Mouse (Mus musculus): ENCODE results near the gene Taar8b. TPM values are rescaled to one million over a fixed set of nuclear protein-coding genes. Genes with fewer than 3 reads are reported as not detected.
"Not testable (repeated sequence)": the region's sequence is repeated elsewhere in the genome, so short reads cannot be mapped to it uniquely, and the experiment has no call there.

Gene Taar8b
- polyA plus RNA-seq, 1 experiment from 2014 or later = not detected

GRCm38 (mm10) chr10:24076200-24076599, 15.9 kb downstream of the Taar8b start, which contains the start of gene Taar8a:
TSS of gene Taar8a (plus strand) at chr10:24076500.
- H3K4me2 ChIP-seq (ENCODE audit: low read length); DNase-seq (ENCODE audit: low spot score); H3K9me3 ChIP-seq (ENCODE audit: control insufficient read depth, low read length); ATAC-seq (replicated peaks; ENCODE audit: low FRiP score, low TSS enrichment, low read depth); H3K4me1 ChIP-seq (replicated peaks; ENCODE audit: control insufficient read depth, insufficient read depth, low read length); H3K9ac ChIP-seq (ENCODE audit: low read length); H3K36me3 ChIP-seq (ENCODE audit: control insufficient read depth, insufficient read depth, low read length); H3K27me3 ChIP-seq (replicated peaks; ENCODE audit: control insufficient read depth, insufficient read depth, low read length); H3K27ac ChIP-seq (ENCODE audit: low read depth); H3K4me3 ChIP-seq (ENCODE audit: low read depth, low read length): not testable (repeated sequence)
- WGBS = 84% methylated on average over 2 of the region's 4 CpGs

- H3K36me3 ChIP-seq (ENCODE audit: control insufficient read depth, insufficient read depth, low read length); H3K9ac ChIP-seq (ENCODE audit: low read length); H3K27ac ChIP-seq (ENCODE audit: low read depth); DNase-seq (ENCODE audit: low spot score); H3K27me3 ChIP-seq (replicated peaks; ENCODE audit: control insufficient read depth, insufficient read depth, low read length); H3K4me1 ChIP-seq (replicated peaks; ENCODE audit: control insufficient read depth, insufficient read depth, low read length); ATAC-seq (replicated peaks; ENCODE audit: low FRiP score, low TSS enrichment, low read depth); H3K4me2 ChIP-seq (ENCODE audit: low read length); H3K4me3 ChIP-seq (ENCODE audit: low read depth, low read length); H3K9me3 ChIP-seq (ENCODE audit: control insufficient read depth, low read length): not testable (repeated sequence)
- WGBS = 52% methylated on average over 2 of the region's 2 CpGs
Measured at GRCm38 (mm10) chr10:24074751-24075150, 17.3 kb downstream of the Taar8b start.

GRCm38 (mm10) chr10:24058986-24059385, 33.1 kb downstream of the Taar8b start:
- no peak for DNase-seq (ENCODE audit: low spot score)
- ATAC-seq (replicated peaks; ENCODE audit: low FRiP score, low TSS enrichment, low read depth) = no peak

GRCm38 (mm10) chr10:24052039-24052438, 40.1 kb downstream of the Taar8b start:
- H3K36me3 ChIP-seq (ENCODE audit: control insufficient read depth, insufficient read depth, low read length) = no peaks in the 10 kb centered on the region
- 0 out of 2 replicates have a peak, but pooled peaks cover 4% of the 10 kb centered on the region for H3K4me1 ChIP-seq (replicated peaks; ENCODE audit: control insufficient read depth, insufficient read depth, low read length)
- H3K27me3 ChIP-seq (replicated peaks; ENCODE audit: control insufficient read depth, insufficient read depth, low read length) = no peaks in the 10 kb centered on the region
- DNase-seq (ENCODE audit: low spot score) = no peak
- no peaks in the 10 kb centered on the region for H3K9me3 ChIP-seq (ENCODE audit: control insufficient read depth, low read length)
- H3K4me3 ChIP-seq (ENCODE audit: low read depth, low read length) = no peak overlapping the region
- no peak overlapping the region for H3K9ac ChIP-seq (ENCODE audit: low read length)
- 25% methylated on average over 5 of the region's 5 CpGs for WGBS
- no peak overlapping the region for H3K4me2 ChIP-seq (ENCODE audit: low read length)
- H3K27ac ChIP-seq (ENCODE audit: low read depth) = no peak overlapping the region
- no peak for ATAC-seq (replicated peaks; ENCODE audit: low FRiP score, low TSS enrichment, low read depth)

More at GRCm38 (mm10) chr10:24058986-24059385, 33.1 kb downstream of the Taar8b start:
- 82% methylated on average over 3 of the region's 3 CpGs for WGBS
- Histone ChIP-seq H3K4me1 (replicated peaks; ENCODE audit: control insufficient read depth, insufficient read depth, low read length) (no peaks in the 10 kb centered on the region), H3K36me3 (ENCODE audit: control insufficient read depth, insufficient read depth, low read length) (no peaks in the 10 kb centered on the region), H3K4me3 (ENCODE audit: low read depth, low read length) (no peak overlapping the region), H3K27me3 (replicated peaks; ENCODE audit: control insufficient read depth, insufficient read depth, low read length) (no peaks in the 10 kb centered on the region), H3K27ac (ENCODE audit: low read depth) (no peak overlapping the region), H3K9ac (ENCODE audit: low read length) (no peak overlapping the region), H3K4me2 (ENCODE audit: low read length) (no peak overlapping the region), H3K9me3 (ENCODE audit: control insufficient read depth, low read length) (no peaks in the 10 kb centered on the region)

- Histone ChIP-seq H3K4me2 (ENCODE audit: low read length) (no peak within 1 kb of the TSS), H3K4me1 (replicated peaks; ENCODE audit: control insufficient read depth, insufficient read depth, low read length) (0 out of 2 replicates have a peak, but pooled peaks cover 4% of the 10 kb centered on the region), H3K9me3 (ENCODE audit: control insufficient read depth, low read length) (no peaks in the 10 kb centered on the region), H3K27ac (ENCODE audit: low read depth) (no peak within 1 kb of the TSS), H3K4me3 (ENCODE audit: low read depth, low read length) (no peak within 1 kb of the TSS), H3K36me3 (ENCODE audit: control insufficient read depth, insufficient read depth, low read length) (no peaks in the 10 kb centered on the region), H3K9ac (ENCODE audit: low read length) (no peak within 1 kb of the TSS), H3K27me3 (replicated peaks; ENCODE audit: control insufficient read depth, insufficient read depth, low read length) (no peaks in the 10 kb centered on the region)
- ATAC-seq (replicated peaks; ENCODE audit: low FRiP score, low TSS enrichment, low read depth) (no peak), DNase-seq (ENCODE audit: low spot score) (no peak)
Measured at GRCm38 (mm10) chr10:24049210-24049609, 42.9 kb downstream of the Taar8b start, which contains the start of gene Taar7f. TSS of gene Taar7f (plus strand) at chr10:24049510.

Other genes starting within 250 kb of the Taar8b start
- 0.12 TPM in 1 of 2 replicates, not detected in the other for gene Vnn3, start 240.8 kb downstream of the Taar8b start, polyA plus RNA-seq (2014; fragmentation: Nextera tagmentation; extraction: Ambion mirVana)
- gene Vnn1, start 197.6 kb downstream of the Taar8b start, polyA plus RNA-seq (2014; fragmentation: Nextera tagmentation; extraction: Ambion mirVana) = 2.6 and 2.9 TPM in 2 replicates
- not detected in 2 replicates for gene Taar1, start 171.9 kb downstream of the Taar8b start, polyA plus RNA-seq (2014; fragmentation: Nextera tagmentation; extraction: Ambion mirVana)
- gene Taar2, start 153.7 kb downstream of the Taar8b start, polyA plus RNA-seq (2014; fragmentation: Nextera tagmentation; extraction: Ambion mirVana) = 0.42 TPM in 1 of 2 replicates, not detected in the other
- not detected in 2 replicates for gene Taar3, start 142.7 kb downstream of the Taar8b start, polyA plus RNA-seq (2014; fragmentation: Nextera tagmentation; extraction: Ambion mirVana)
- not detected in 2 replicates for gene Taar4, start 131.8 kb downstream of the Taar8b start, polyA plus RNA-seq (2014; fragmentation: Nextera tagmentation; extraction: Ambion mirVana)
- gene Taar5, start 121.6 kb downstream of the Taar8b start, polyA plus RNA-seq (2014; fragmentation: Nextera tagmentation; extraction: Ambion mirVana) = not detected in 2 replicates
- gene Taar6, start 106.6 kb downstream of the Taar8b start, polyA plus RNA-seq (2014; fragmentation: Nextera tagmentation; extraction: Ambion mirVana) = not detected in 2 replicates
- gene Taar7a, start 98.8 kb downstream of the Taar8b start, polyA plus RNA-seq (2014; fragmentation: Nextera tagmentation; extraction: Ambion mirVana) = not detected in 2 replicates
- not detected in 2 replicates for gene Taar7b, start 92.4 kb downstream of the Taar8b start, polyA plus RNA-seq (2014; fragmentation: Nextera tagmentation; extraction: Ambion mirVana)
- not detected in 2 replicates for gene Taar7d, start 65.1 kb downstream of the Taar8b start, polyA plus RNA-seq (2014; fragmentation: Nextera tagmentation; extraction: Ambion mirVana)
- not detected in 2 replicates for gene Taar7e, start 54.7 kb downstream of the Taar8b start, polyA plus RNA-seq (2014; fragmentation: Nextera tagmentation; extraction: Ambion mirVana)
- gene Taar7f, start 42.8 kb downstream of the Taar8b start, polyA plus RNA-seq (2014; fragmentation: Nextera tagmentation; extraction: Ambion mirVana) = not detected in 2 replicates
- not detected in 2 replicates for gene Taar8a, start 15.8 kb downstream of the Taar8b start, polyA plus RNA-seq (2014; fragmentation: Nextera tagmentation; extraction: Ambion mirVana)
- gene Taar8c, start 9.6 kb upstream of the Taar8b start, polyA plus RNA-seq (2014; fragmentation: Nextera tagmentation; extraction: Ambion mirVana) = not detected in 2 replicates
- gene Taar9, start 17.2 kb upstream of the Taar8b start, polyA plus RNA-seq (2014; fragmentation: Nextera tagmentation; extraction: Ambion mirVana) = not detected in 2 replicates
- gene Stx7, start 57.0 kb upstream of the Taar8b start, polyA plus RNA-seq (2014; fragmentation: Nextera tagmentation; extraction: Ambion mirVana) = 91.8 and 100 TPM in 2 replicates
- gene Moxd1, start 131.2 kb upstream of the Taar8b start, polyA plus RNA-seq (2014; fragmentation: Nextera tagmentation; extraction: Ambion mirVana) = 19.2 and 23.2 TPM in 2 replicates

Measured in intestine, embryonic 14.5 days (tissue).